Mouse (Mus musculus): ENCODE data around the gene March2.
A peak's percentile ranks its signal among the peaks of the same experiment; 100 is the strongest.

March2 gene

DNA sequence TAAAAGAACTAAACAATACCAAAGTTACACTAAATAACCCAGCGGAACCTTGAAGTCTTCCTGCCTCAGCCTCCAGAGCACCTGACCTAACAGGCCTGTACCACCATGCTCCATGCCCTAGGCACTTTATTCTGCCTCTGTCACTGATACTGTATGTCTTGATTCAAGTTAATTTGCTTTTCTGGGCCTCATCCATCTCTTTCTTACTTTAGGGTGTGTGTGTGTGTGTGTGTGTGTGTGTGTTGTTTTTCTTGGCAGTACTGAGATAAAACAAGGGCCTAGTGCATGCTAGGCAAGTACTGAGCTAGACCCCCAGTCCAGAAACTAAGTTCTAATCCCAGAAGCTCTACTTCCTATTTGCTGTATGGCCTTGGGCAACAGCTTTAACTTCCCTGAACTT is 1.2 kb downstream of the March2 start:
- no peak for DNase-seq

DNA sequence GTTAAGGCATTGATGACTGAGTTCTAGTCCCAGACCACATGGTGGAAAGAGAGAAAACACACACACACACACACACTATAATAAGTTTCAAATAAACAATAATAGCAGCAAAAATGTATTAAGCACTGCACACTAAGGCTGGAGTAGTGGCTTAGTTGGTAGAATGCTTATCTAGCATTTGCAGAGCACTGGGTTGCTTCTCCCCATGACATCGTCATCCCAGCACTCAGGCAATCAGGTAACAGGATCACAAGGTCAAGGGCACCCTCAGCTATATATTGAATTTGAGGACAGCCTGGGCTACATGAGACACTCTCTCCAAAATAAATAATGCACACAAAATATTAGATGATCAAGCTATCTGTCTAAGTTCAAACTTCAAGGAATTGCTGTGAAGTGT is 3.7 kb downstream of the March2 start:
- DNase-seq, result no peak

DNA sequence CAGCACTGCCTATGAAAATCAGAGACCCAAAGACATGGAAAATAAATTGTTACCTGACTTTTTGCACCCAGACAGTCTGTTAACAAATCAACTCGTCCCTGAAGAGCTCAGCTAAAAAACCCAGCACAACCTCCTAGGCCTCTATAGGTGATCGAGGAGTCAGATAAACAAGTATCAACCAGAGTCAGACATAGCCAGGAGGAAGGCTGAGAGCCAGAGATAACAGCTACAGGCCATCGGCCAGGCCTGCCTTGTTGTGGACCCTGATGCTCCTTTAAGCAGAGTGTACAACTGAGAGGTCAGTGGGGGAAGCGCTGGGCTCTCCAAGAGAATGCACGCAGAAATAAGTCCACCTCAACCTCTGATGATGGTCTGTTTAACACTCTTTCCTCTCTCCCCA is 5.2 kb downstream of the March2 start:
- no peak for DNase-seq

DNA sequence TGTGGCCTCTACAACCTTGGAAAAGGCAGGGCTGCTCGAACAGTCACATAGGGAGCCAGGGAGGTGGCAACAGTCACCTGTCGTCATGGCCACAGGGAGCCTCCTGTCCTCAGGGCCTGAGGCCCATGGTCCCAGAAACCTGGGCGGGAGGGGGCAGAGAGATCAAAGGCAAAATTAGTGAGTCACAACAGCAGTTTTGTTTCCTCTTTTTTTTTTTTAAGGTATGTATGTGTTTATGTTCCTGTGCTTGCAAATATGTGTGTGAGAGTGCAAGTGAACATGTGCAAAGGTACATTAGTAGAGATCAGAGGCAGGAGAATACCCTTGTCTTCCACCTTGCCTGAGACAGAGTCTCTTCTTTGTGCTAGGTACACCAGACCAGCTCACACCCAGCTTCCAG is 8.6 kb downstream of the March2 start:
- no peak for DNase-seq

DNA sequence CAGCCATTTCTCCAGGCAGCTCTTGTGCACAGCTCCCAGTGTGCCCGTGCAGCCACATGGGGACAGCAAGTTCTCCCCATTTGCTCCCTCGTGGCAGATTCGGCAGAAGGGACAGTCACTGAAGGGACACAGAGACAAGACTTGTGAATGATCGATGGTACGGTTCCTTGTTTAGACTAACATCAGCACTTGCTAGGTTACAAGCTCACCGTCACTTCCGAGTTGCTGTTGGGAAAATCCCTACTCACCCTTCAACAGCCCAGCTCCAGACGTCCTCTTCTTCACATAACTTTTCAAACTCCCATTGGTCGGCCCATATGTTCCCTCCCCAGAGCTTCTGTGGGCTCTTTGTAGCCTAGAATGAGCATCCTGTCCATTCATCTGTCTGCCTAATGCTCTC is 15.4 kb downstream of the March2 start:
- no peak for DNase-seq

DNA sequence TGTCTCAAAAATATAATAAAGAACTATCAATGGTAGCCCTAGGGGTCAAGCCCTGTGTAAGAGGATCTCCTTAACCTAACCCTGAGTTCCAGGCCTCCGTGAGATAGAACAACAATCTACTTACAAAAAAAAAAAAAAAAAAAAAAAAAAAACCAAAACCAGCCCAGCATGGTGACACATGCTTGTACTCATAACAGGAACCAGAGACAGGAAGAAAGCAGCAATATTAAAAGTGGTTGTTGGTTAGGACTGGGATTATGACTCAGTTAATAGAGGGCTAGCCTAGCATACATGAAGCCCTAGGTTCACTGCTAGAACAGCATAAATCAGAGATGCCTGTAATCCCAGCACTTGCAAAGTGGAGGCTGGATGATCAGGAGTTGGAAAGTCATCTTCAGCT is 16.3 kb downstream of the March2 start:
- DNase-seq, result no peak

DNA sequence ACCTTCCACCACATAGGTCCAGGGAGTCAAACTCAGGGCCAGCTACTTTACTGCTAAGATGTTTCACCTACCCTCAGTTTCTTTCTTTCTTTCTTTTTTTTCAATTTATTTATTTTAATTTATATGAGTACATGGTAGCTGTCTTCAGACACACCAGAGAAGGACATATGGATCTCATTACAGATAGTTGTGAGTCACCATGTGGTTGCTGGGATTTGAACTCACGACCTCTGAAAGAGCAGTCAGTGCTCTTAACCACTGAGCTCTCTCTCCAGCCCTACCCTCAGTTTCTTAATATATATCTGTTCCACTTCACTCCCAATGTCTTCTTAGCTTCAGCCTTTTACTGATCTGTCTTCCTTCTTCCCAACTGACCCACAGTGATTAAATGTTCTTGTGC is 23.0 kb downstream of the March2 start:
- no peak for DNase-seq

DNA sequence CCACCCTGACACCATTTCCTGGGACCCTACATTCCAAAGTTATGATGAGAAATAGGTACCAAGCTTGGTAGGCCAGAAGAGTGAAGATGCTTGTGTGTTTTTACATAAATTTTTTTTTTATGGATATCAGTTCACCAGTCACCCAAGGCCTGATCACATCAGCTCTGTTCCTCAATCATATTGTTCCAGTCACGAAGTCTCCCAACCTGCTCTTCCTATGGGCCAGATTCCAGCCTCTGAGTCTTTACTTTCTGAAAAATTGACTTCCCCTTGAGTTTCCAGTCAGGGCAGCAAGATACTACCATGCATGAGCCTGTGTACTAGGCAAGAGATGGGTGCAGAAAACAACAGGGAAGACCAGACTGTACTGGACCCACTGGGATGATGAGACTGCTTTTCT is 31.7 kb downstream of the March2 start, which contains the start of gene Hnrnpm:
Gene Hnrnpm (minus strand): TSS at position 101 of the 400 bp plus-strand sequence.
- no peak for DNase-seq

DNA sequence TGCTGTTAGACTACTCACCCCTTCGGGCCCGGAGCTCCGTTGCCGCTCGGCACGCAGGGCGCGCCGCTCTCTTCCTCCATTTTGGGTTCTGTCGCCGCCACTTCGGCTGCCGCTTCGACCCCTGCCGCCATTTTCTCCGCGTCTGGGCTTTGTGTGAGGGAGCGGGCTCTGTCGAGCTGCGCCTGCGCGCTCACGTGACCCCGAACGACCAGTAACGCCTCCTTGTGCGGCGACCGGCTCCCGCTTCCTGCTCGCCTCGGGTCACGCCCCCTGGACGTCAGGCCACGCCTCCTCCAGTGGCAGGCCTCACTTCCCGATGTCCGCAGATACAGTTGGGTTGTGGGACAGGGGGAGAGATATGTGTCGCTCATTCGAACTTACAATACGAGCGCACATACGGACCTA is 33.2 kb downstream of the March2 start:
- peak; percentile 97 for DNase-seq

DNA sequence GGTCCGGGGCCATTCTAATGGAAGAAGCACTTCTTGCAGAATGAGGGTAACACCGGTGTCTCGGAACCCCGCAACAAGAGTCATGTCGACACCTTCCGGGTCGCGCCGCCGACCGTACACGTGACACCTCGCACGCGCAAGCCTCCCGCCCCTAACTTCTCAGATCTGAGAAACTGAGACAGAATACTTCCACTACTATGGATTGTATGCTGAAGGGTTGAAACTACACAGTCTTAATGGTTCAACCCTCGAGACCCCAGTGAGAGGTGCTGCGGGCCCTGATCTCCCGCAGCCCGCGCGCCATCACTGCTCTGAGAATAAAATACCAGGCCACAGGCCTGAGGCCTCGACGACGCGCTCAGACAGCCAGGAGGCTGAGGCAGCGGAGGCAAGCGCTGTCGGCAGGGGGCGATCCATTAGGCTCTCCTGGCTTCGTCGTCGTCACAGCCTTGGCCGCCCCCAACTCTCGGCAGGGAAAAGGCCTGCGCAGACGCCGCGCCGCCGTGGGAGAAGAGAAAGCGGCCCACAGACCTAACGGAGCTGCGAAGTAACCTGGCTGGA is 33.7 kb downstream of the March2 start:
- peak; percentile 58 for DNase-seq

DNA sequence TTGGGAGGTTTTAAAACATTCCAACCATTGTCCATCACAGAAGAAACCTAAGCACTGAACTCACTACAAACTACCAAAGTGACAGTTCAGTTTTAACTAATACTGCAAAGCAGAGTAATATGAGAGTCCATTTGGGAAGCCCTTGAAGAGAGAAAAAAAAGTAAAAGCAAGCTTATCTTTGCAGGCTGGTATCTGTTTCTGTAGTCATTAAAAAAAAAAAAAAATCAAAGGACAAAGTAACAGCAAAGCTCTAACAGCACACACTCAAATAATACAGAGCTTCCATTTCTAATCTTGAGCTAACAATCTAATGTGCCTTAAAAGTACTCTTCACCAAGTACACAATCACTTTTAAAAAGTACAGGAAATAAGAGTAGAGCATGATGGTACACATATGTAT is 36.7 kb downstream of the March2 start:
- DNase-seq, result no peak

DNA sequence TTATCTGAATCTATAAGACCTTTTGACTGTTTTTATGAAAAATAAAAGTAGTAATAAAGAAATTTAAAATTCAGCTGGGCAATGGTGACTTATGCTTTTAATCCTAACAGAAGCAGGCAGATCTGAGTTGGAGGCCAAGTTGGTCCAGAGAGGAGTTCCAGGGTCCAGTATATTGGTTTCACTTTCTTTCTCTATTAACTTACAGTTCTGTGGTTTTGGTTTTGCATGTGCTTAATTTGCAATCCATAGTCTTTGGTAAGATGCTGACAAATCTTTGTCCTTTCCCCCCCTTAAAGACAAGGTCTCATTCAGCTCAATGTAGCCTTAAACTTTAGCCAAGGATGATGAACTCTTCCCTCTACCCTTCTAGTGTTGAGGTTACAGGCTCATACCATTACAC is 39.7 kb downstream of the March2 start:
- no peak for DNase-seq

DNA sequence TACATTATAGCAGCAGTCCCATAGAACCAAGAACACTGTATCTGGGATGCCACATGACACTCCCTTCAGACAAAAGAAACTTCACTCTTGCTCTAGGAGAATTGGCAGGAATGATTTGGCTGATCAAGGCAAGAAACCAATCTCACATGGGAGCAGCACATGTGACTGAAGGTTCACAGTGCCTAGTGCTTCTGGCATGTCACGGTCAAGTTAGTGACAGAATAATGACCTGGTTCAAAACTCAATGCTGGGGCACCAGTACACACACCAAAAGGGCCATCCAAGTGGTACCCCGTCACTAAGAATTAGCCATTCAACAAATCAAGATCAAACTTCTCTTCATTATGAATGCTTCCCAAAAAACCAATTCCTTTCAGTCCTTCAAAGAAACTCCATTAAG is 42.4 kb downstream of the March2 start:
- DNase-seq, result no peak

DNA sequence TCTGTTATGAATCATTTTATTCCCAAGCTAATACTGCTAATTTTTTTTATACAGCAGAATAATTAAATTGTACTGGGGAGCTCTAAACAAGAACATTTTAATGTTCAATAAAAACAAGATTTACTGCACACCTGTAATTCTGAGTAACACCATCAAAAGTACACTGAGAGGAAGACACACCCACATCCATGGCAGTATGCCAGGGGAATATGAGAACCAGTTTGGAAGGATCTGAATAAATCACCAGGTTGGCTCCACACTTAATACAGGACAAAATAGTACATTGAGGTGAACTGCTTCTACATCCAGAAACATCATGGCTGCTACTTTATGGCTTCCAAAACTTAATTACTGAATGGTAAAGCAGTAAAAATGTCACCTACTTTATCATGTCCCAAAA is 43.0 kb downstream of the March2 start:
- no peak for DNase-seq

DNA sequence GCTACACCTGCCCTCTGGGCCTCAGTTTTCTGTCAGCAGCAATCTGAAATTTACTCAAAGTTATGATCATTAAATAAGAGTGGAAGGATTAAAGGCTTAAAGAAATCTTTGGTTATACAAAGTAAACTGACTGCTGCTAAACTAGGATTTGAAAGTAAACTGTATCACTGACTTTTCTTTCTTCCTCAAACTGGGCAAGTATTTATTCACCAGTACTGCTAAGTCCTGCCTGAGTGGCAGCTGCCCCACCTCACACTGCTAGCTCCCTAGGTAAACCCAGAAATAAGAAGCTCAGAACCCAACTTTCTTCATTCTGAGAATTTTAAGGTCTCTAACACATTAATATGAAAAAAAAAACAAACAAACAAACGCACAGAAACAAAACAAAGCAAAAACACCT is 44.6 kb downstream of the March2 start:
- no peak for DNase-seq

DNA sequence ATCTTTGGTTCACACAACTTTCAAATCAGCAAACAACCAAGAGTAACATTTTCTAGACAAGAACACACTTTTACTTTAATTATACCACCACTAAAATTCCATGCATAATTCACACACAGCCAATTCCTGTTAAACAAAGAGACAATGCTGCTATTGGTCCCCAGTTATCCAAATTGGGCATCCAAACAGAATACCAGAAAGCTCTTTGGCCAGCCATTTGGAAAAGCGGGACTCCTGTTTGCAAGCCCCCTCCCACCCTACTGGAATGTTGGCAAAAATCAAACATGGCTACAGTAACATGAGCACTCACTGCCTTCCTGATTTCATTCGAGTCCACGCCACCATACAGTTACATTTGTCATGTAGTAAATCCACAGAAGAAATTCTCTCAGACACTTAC is 48.8 kb downstream of the March2 start:
- DNase-seq, result no peak

DNA sequence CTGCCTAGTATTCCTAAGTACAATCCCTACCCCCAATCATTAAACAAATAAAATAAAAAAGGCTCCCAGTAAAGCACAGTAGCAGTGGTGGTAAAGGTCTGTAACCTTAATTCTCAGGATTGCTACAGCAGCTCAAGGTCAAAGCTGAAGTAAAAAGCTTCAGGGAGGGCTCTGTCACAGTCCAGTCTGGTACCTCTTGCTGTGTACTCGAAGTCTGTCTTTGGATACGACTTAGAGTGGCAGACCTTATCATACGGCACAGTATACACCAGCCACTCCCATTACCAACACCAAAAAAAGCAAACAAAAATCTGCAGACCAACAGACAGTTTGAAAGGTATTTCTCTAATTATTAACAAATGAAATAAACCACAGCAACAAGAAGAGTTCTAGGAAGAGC is 51.7 kb downstream of the March2 start:
- DNase-seq, result no peak

DNA sequence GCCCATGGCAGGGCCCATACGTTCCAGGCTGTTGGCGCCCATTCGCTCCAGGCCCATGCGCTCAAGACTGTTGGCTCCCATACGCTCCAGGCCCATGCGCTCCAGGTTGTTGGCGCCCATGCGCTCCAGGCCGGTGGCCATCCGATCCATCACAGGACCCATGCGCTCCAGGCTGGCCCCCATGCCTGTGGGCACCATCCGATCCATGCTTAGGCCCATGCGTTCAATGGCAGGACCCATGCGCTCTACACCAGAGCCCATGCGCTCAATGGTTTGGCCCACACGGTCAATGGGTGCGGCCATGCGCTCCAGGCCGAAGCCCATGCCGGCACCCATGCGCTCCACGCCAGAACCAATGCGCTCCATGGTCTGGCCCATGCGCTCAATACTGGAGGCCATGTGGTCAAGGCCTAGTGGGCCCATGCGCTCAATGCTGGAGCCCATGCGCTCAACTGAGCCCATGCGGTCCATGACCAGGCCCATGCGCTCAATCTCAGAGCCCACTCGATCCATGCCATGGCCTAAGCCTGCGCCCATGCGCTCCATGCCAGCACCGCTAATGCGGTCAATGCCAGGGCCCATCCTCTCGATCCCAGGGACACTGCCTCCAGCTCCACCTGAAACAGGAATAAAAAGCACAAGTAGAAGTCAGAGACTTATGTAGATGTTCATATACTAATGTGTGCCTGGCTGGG is 68.5 kb downstream of the March2 start:
- no peak for DNase-seq

DNA sequence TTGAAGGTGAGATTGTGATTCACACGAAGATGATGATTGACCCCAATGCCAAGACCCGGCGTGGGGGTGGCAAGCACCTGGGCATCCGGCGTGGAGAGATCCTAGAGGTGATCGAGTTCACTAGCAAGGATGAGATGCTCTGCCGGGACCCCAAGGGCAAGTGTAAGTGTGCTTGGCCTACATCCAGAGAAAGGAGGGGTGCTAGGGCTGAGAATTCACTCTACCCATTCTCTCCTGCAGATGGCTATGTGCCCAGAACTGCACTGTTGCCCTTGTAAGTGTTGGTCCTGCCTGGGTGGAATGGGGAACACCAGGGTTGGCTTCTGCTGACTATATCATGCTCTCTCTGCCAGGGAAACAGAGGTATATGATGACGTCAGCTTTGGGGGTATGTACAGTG is 73.4 kb downstream of the March2 start:
- DNase-seq, result no peak

DNA sequence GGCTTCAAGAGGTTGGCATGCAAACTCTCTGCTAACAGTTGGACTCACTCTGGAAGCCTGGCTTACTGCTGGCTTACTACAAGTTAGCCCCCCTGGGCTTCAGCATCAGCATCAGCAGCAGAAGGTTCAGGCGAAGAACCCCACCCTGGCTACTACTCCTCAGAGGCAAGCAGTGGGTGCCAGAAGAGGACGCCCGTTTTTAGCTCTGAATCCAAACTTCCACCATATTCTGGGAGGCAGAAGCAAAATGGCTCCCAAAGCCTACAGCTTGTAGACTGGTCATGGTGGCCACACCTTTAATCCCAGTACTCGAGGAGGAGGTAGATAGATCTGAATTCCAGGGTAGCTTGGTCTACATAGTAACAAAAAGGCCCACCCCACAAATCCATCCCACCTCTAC is 74.4 kb downstream of the March2 start:
- DNase-seq, result no peak

DNA sequence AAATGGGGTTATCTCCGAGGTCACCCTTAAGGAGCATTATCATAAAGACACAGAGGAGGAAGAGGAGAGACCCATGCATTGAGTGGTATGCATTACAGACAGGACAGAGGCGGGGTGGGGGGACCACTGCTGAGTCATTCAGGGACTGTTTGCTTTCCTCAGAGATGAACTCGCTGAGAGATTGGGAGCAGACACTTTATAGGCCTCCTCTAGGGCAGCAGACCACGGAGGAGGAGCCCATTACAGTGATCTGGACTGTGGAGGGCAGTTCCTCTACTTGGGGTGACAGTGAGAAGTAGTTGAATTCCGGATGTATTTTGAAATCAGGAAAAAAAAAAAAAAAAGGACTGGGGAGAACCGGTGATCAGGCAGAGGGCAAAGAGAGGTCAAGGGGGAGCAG is 78.7 kb downstream of the March2 start:
- DNase-seq, result no peak

DNA sequence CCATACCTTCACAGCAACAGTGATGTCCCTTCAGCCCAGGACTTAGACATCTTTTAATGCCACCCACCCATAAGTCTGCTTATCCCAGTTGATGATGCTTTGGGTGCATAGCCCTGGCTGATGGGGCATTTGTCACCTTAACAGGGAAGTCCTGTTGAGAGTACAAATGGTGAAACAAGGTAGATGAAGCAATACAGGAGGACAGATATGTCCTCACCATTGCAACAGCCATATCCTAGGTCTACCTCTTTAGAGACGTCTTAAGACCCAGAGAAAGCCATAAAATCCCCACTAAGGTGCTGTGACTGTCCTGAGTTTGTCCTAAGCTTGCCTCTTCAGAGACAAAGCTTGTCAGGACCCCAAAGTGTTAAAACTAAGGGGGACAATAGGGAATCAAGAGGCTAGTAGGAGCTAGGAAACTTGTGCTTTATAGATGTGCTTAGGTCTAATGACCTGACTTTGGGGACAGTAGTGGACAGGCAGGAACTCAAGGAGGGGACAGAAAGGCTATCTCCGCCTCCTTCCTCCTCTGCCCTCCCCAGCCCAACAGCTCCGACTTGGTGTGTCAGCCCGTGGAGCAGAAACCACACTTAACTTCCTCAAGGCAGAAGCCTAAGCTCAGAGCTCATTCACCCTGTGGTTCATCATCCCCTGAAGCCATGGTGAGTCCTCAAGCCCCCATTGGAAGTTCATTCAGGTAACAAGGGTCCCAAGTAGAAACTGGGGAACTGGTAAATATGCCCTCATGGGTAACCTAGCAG is 80.8 kb downstream of the March2 start, which contains the start of gene Pram1:
Gene Pram1 (plus strand): TSS at position 541 of the 761 bp plus-strand sequence.
- no peak for DNase-seq

DNA sequence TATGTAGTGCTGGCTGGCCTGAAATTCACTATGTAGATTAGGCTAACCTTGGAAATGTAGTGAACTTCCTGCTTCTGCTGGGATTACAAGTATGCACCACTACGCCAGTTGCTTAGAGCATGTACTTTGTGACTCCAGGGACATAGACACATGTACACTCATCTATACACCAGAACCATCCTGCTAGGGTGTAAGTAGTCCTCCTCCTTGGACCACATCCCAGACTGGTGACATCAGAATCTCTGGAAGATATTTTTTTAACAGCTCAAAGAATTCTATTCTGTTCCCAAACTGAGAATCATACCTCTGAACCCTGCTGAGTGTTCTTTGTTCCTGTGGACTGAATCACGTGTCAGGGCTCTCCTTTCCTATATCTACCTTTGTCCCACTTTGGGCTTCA is 81.4 kb downstream of the March2 start:
- no peak for DNase-seq

Data from cerebellum, adult 9-11 months (tissue).